Mouse (Mus musculus) limb, embryonic 11.5 days (tissue): Measurements from ENCODE around the gene Dera. TPM values are rescaled to one million over a fixed set of nuclear protein-coding genes. Genes with fewer than 3 reads are reported as not detected.

Experiments
- ATAC-seq: fragments of 200-750 bp; cut with Nextera tagmentation; 2 replicates; pipeline ENCODE4 v1.8.0; 2017; ENCODE audit warnings: low read depth; ENCODE audit not compliant: insufficient number of reproducible peaks, low FRiP score, low TSS enrichment
- DNase-seq: peaks from one replicate; pipeline ENCODE4 v3.0.0-alpha.2; 2015; ENCODE audit warnings: low spot score
- H3K27ac ChIP-seq: fragments of 300-500 bp; sonication (generic); replicated peaks from 2 replicates; pipeline ENCODE4 v1.5.1; 2014; ENCODE audit warnings: low read depth, mild to moderate bottlenecking, low read length
- H3K27me3 ChIP-seq: fragments of 300-500 bp; sonication (generic); 2 replicates; pipeline ENCODE4 v1.6.1; 2014; ENCODE audit warnings: mild to moderate bottlenecking, low read length, mixed read lengths; ENCODE audit not compliant: control insufficient read depth, insufficient read depth
- H3K36me3 ChIP-seq: fragments of 300-500 bp; sonication (generic); 2 replicates; pipeline ENCODE4 v1.6.1; 2014; ENCODE audit warnings: mild to moderate bottlenecking, low read length, moderate library complexity, mixed read lengths; ENCODE audit not compliant: control insufficient read depth, insufficient read depth
- H3K4me1 ChIP-seq: fragments of 300-500 bp; sonication (generic); 2 replicates; pipeline ENCODE4 v1.6.1; 2014; ENCODE audit warnings: low read length, mixed read lengths; ENCODE audit not compliant: control insufficient read depth, insufficient read depth
- H3K4me2 ChIP-seq: fragments of 300-500 bp; sonication (generic); 2 replicates; pipeline ENCODE4 v1.6.1; 2014; ENCODE audit warnings: low read depth, mild to moderate bottlenecking, moderate library complexity; ENCODE audit not compliant: severe bottlenecking
- H3K4me3 ChIP-seq: fragments of 300-500 bp; sonication (generic); 2 replicates; pipeline ENCODE4 v1.5.1; 2014; ENCODE audit warnings: low read depth, low read length
- H3K9ac ChIP-seq: fragments of 300-500 bp; sonication (generic); 2 replicates; pipeline ENCODE4 v1.6.1; 2014; ENCODE audit warnings: mild to moderate bottlenecking, low read length
- H3K9me3 ChIP-seq: fragments of 300-500 bp; sonication (generic); 2 replicates; pipeline ENCODE4 v1.6.1; 2016; ENCODE audit warnings: low read length; ENCODE audit not compliant: control insufficient read depth
- WGBS: fragments of 180-500 bp; shearing (Covaris S2); extraction: QIAGEN DNeasy Blood & Tissue Kit; methylation state at CpG from one replicate; pipeline ENCODE4 v1.1.7; 2014; 5-methylcytosine and 5-hydroxymethylcytosine counted together
- polyA plus RNA-seq: library from polyadenylated mRNA; unstranded; fragments of >200 nt; fragmentation: Nextera tagmentation; extraction: Ambion mirVana; gene quantifications from 2 replicates; pipeline ENCODE4 v1.2.1, GENCODE M21; 2014

Dera gene
- polyA plus RNA-seq, 1 experiment from 2014 or later, result 75.2 TPM

DNA sequence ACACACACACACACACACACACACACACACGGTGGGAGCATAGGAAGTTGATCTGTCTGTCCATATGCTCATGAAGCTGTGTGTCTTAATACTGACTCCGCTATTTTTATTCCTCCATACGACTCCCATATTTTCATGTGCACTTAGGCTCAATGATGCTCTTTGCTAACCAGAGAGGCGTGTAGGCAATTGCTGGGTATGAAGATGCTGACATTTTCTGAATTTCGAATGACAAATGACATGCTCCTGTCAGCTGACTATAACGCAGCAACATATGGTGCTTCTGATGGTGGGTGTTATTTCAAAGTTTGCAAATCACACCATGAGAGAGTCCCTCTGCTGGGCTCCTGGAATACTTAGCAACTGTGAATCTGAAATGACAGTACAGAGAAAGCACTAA, 116.3 kb downstream of the Dera start:
- Histone ChIP-seq H3K9me3 (no peaks in the 10 kb centered on the region), H3K4me1 (no peaks in the 10 kb centered on the region), H3K27me3 (no peaks in the 10 kb centered on the region), H3K4me3 (no peak overlapping the region), H3K36me3 (no peaks in the 10 kb centered on the region), H3K27ac (no peak overlapping the region), H3K9ac (no peak overlapping the region), H3K4me2 (no peak overlapping the region)
- no peak for DNase-seq
- no peak for ATAC-seq
- WGBS, result 87% methylated on average over 6 of the region's 6 CpGs

GRCm38 (mm10) chr6:137872055-137872735, 117.8 kb downstream of the Dera start:
- Histone ChIP-seq H3K9ac (no peak overlapping the region), H3K36me3 (no peaks in the 10 kb centered on the region), H3K4me1 (no peaks in the 10 kb centered on the region), H3K9me3 (no peaks in the 10 kb centered on the region), H3K4me3 (no peak overlapping the region), H3K27ac (no peak overlapping the region), H3K27me3 (no peaks in the 10 kb centered on the region), H3K4me2 (no peak overlapping the region)
- ATAC-seq, result no peak
- peak; percentile 72 for DNase-seq
- 38% methylated on average over 17 of the region's 17 CpGs for WGBS

GRCm38 (mm10) chr6:137874471-137875244, 120.3 kb downstream of the Dera start:
- Histone ChIP-seq H3K27ac (no peak overlapping the region), H3K4me3 (no peak overlapping the region), H3K4me2 (no peak overlapping the region), H3K27me3 (no peaks in the 10 kb centered on the region), H3K9ac (no peak overlapping the region), H3K4me1 (no peaks in the 10 kb centered on the region), H3K9me3 (no peaks in the 10 kb centered on the region), H3K36me3 (no peaks in the 10 kb centered on the region)
- WGBS, result 89% methylated on average over 8 of the region's 8 CpGs
- no peak for DNase-seq
- ATAC-seq, result no peak

- no peak overlapping the region for H3K4me3 ChIP-seq
- no peaks in the 10 kb centered on the region for H3K36me3 ChIP-seq
- no peaks in the 10 kb centered on the region for H3K27me3 ChIP-seq
- no peak overlapping the region for H3K9ac ChIP-seq
- no peaks in the 10 kb centered on the region for H3K4me1 ChIP-seq
- no peak overlapping the region for H3K4me2 ChIP-seq
- DNase-seq (no peak), ATAC-seq (no peak)
- H3K27ac ChIP-seq, result no peak overlapping the region
- WGBS, result 91% methylated on average over 6 of the region's 6 CpGs
- no peaks in the 10 kb centered on the region for H3K9me3 ChIP-seq
Observed at GRCm38 (mm10) chr6:137885644-137886043, 131.3 kb downstream of the Dera start.

DNA sequence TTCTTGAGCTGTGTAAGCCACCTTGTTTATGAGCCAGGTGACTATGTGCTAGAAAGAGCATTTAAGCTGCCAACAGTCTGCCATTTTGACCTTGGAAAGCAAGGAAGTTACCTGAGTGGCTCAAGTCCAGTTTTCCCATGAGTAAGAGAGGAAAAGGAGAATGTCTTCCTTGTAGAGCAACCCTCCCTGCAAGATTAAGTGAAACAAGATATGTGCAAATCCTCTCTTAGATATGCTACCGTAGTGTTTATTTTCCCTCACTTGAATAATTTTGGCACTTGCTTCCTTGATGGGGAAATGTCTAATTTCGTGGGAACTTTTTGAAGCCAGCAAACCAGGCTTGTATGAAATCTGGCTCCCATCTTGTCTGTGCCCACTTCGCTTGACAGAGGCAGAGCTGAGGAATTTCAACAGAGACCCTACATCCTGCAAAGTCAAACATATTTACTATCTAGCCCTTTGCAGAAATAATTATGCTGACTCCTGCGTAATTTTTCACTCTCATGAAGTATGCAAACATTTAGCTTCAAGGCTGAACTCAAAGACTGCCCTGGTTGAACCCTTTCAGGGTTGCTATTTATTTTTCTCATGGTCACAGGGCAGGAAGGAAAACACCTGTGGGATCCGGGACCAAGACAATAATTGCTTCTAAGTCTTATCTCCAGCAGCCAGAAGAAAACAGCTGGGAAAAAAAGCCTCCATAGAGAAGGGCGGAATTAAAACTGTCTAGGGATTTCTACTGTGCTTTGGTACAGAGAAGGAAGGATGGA, 132.0 kb downstream of the Dera start:
- Histone ChIP-seq H3K27ac (no peak overlapping the region), H3K27me3 (no peaks in the 10 kb centered on the region), H3K4me2 (no peak overlapping the region), H3K4me3 (no peak overlapping the region), H3K9me3 (no peaks in the 10 kb centered on the region), H3K4me1 (no peaks in the 10 kb centered on the region), H3K9ac (no peak overlapping the region), H3K36me3 (no peaks in the 10 kb centered on the region)
- ATAC-seq (no peak), DNase-seq (no peak)
- WGBS, result 79% methylated on average over 6 of the region's 6 CpGs

DNA sequence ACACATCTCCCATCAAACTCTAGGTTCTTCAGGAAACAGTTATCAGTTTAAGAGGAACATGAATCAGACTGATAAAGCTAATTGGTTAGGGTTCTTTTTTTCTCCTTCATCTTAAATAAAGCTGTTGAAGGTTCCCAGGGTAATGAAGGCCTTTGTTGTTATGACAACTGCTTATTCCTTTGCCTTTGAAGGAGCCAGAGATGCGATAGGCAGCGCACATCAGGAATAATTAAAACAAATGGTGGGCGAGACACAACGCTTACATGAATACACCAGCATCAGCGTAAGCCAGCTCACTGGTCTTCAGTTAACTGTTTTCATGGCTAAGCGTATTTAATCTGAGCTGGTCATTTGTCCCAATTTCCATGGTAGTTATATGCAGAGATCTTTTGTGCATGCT, 132.9 kb downstream of the Dera start:
- WGBS, result 85% methylated on average over 6 of the region's 6 CpGs
- Histone ChIP-seq H3K4me2 (no peak overlapping the region), H3K27me3 (no peaks in the 10 kb centered on the region), H3K4me1 (no peaks in the 10 kb centered on the region), H3K36me3 (no peaks in the 10 kb centered on the region), H3K4me3 (no peak overlapping the region), H3K9ac (no peak overlapping the region), H3K9me3 (no peaks in the 10 kb centered on the region), H3K27ac (no peak overlapping the region)
- ATAC-seq (no peak), DNase-seq (no peak)

DNA sequence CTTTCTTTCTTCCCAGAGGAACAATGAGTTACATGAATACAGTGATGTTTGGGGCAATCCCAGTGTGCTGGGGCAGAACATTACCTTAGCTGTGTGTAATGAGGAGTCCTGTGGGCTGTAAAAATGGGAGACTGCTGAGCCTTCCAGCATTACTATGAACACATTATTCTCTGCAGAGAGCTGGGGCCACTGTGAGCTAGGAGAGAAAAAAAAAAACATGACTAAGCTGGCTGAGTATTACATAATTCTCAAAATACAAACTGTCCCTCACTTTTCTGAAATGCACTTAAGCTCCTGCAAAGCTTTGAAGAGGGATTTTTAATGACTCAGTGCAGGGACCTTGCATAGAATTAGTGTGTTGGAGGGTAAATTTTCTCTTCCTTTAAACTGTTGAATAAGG, 143.3 kb downstream of the Dera start:
- Histone ChIP-seq H3K4me3 (no peak overlapping the region), H3K9me3 (no peaks in the 10 kb centered on the region), H3K4me2 (no peak overlapping the region), H3K4me1 (no peaks in the 10 kb centered on the region), H3K9ac (no peak overlapping the region), H3K27ac (no peak overlapping the region), H3K27me3 (no peaks in the 10 kb centered on the region), H3K36me3 (no peaks in the 10 kb centered on the region)
- ATAC-seq (no peak), DNase-seq (no peak)

- H3K9me3 ChIP-seq, result no peaks in the 10 kb centered on the region
- no peaks in the 10 kb centered on the region for H3K27me3 ChIP-seq
- H3K9ac ChIP-seq, result no peak overlapping the region
- DNase-seq (no peak), ATAC-seq (no peak)
- no peak overlapping the region for H3K4me3 ChIP-seq
- WGBS, result 85% methylated on average over 5 of the region's 5 CpGs
- no peak overlapping the region for H3K4me2 ChIP-seq
- H3K27ac ChIP-seq, result no peak overlapping the region
- H3K4me1 ChIP-seq, result no peaks in the 10 kb centered on the region
- H3K36me3 ChIP-seq, result no peaks in the 10 kb centered on the region
Observed at GRCm38 (mm10) chr6:137901255-137901654, 146.9 kb downstream of the Dera start.
